Mouse (Mus musculus) cerebral cortex, adult 2 months (tissue): ENCODE measurements around the gene Paxx.

Experiments used
- WGBS: fragments of 180-500 bp; shearing (Covaris S2); methylation state at CpG from one replicate; pipeline ENCODE4 v1.1.7; 2018; 5-methylcytosine and 5-hydroxymethylcytosine counted together

The Paxx gene

DNA sequence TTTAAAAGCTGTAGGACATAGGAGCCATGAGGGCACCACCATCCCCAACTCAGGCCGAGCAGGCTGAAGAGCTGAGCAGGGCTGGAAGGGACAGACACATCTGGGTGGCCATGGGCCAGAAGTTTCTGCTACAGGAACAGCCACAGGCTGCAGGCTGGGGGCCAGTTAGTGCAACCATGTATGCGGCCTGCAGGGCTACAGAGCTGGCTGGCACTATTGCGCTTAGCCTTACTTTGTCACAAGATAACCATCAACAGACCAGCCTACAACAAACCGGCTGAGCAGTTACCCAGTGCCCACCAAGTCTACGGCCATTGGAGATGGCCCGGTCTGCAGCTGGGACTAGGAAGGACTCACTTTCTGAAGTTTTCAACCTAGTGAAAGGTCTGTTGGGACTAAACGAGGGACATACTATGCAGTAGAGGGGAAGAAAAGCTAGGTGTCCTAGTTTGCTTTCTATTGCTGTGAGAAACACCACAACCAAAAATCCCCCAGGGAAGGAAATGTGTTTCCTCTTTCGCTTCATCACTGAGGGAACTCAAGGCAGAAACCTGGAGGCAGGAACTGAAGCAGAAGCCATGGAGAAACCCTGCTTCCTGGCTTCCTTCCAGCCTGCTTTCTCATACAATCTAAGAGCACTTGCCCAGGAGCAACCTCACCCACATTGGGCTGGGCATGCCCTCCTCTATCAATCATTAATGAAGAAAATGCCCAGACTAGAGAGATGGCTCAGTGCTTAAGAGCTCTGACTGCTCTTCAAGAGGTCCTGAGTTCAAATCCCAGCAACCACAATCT, 9.8 kb downstream of the Paxx start:
- 76% methylated on average over 8 of the region's 8 CpGs for WGBS

DNA sequence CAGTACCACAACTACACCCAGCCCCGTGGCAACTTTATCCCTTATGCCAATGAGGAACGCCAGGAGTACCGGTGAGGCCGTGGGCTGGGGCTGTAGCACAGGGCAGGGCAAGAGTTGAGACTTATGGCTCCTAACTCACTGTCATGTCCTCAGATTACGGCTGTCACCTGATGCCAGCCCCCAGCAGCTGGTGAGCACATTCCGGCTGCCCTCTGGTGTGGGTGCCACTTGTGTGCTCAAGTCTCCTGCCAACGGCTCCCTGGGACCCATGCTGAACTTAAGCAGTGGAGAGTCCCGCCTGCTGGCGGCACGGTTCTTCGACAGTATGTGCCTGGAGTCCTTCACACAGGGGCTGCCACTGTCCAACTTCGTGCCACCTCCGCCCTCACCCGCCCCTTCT, 18.2 kb downstream of the Paxx start:
- 90% methylated on average over 14 of the region's 14 CpGs for WGBS

DNA sequence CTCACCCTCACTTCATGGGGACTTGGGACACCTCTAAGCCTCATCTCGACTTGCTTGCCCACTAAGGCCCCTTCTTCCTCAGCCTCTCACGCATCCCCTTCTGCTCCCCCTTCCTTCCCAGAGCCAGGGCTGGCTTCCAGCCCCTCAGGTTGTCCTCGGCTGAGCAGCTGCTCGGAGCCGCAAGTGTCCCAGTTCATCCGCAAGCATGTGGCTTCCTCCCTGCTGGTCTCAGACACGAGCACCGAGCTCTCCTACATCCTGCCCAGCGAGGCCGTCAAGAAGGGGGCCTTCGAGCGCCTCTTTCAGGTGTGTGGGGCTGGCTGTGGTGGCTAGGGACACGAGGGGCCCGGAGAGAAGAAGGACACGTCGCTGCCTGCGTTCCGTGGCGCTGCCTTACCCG, 19.8 kb downstream of the Paxx start:
- WGBS = 82% methylated on average over 20 of the region's 20 CpGs

DNA sequence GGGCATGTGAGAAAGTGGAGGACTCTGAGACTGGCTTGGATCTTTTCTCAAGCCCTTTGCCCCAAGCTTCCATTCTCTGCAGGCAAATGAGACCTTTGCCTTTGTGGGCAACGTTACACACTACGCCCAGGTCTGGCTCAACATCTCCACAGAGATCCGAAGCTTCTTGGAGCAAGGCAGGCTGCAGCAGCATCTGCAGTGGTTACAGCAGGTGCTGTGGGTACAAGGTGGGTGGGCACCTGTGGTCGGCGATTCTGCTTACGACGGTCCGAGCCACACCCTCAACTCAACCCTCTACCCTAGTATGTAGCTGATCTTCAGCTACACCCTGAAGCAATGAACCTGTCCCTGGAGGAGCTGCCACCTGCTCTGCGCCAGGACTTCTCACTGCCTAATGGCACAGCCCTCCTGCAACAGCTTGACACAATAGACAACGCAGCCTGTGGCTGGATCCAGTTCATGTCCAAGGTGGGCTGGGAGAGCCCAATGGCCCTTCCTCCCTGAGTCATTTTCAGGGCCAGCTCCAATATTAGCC, 24.5 kb downstream of the Paxx start:
- WGBS = 92% methylated on average over 10 of the region's 10 CpGs

GRCm38 (mm10) chr2:25434292-25434691, 26.6 kb downstream of the Paxx start:
- 88% methylated on average over 8 of the region's 8 CpGs for WGBS

DNA sequence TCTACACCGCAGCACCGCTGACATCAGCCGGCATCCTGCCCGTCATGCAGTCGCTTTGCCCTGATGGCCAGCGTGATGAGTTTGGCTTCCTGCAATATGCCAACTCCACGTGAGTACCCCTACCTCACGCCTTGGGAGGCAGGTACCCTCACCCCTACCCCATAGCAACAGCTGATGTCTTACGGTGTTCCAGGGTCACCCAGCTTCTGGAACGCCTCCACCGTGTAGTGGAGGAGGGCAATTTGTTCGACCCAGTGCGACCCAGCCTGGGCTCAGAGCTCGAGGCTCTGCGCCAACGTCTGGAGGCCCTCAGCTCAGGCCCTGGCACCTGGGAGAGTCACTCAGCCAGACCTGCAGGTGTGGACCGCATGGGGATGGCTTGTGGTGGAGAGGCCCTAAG, 27.8 kb downstream of the Paxx start:
- WGBS = 84% methylated on average over 17 of the region's 17 CpGs

GRCm38 (mm10) chr2:25432326-25433098, 28.4 kb downstream of the Paxx start:
- 78% methylated on average over 11 of the region's 11 CpGs for WGBS

DNA sequence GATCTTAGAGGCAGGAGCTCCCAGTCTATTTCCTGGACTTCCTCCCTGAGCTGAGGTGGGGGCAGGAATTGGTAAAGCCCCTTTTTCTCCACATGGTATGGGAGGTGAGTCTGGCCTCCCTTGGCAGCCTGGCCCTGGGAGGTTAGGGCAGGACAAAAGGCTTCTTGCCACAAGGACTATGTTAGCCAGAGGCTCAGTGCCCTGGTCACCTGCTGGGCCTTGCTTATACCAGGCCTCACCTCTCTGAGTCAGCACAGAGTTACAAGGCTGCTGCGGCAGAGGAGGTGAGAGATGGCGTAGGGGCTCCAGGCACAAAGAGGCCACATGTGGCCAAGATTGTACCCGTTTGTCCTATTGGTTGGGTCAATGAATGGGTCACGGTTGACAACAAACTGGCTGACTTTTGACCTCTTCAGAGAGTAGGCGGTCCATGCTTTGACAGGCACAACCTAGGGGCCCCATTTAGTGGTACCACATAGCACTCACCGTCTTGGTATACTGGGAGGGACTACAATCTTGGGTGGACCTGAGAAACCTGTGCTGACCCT, 29.5 kb downstream of the Paxx start:
- WGBS = 67% methylated on average over 6 of the region's 6 CpGs

GRCm38 (mm10) chr2:25430395-25431233, 30.3 kb downstream of the Paxx start:
- 47% methylated on average over 17 of the region's 17 CpGs for WGBS

- 21% methylated on average over 5 of the region's 5 CpGs for WGBS
These were observed 31.3 kb downstream of the Paxx start for GRCm38 (mm10) chr2:25429435-25430180.

- under 1% methylated on average over 89 of the region's 89 CpGs for WGBS
These were observed 32.3 kb downstream of the Paxx start, which contains the start of gene Abca2 for GRCm38 (mm10) chr2:25428442-25429236. TSS of gene Abca2 (plus strand) at chr2:25428703.

DNA sequence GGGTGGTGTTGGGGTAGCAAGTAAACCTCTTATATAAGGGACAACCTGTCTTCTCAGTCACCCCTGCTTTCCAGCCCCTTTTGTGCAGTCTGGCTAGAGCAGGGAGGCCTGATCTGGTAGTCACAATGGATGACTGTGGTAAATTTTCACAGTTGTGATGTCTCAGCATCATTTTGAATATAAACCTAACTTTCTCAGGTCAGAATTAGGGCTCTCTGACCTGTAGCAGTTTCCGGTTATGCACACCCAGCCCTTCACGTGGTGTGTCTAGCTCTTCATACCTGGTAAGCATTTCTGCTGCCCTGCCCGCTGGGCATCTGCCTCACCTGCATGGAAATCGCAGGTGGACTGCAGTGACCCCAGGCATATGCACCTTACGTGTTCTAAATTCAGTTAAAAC, 33.6 kb downstream of the Paxx start:
- WGBS = 88% methylated on average over 5 of the region's 5 CpGs

DNA sequence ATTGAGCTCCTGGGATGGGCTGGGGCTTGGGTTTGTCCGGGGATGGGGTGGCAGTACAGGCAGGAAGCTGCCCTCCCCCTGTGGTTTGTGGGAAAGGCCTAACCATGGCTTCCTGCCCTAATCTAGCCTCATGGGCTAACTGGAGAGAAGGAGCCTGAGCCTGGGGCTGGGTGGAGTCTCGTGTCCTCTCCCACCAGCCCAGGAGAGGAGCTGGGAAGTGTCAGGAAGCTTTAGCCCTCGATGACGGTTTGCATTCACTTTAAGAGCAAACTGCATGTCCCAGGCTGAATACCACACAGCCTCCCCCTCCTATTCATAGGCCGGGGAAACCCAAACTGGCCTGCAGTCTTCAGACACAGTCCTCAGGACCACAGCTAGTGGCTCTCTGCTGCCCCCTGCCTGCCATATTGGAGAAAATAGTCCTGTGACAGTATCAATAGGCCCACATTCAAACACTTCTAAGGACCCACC, 34.1 kb downstream of the Paxx start:
- 31% methylated on average over 5 of the region's 5 CpGs for WGBS

DNA sequence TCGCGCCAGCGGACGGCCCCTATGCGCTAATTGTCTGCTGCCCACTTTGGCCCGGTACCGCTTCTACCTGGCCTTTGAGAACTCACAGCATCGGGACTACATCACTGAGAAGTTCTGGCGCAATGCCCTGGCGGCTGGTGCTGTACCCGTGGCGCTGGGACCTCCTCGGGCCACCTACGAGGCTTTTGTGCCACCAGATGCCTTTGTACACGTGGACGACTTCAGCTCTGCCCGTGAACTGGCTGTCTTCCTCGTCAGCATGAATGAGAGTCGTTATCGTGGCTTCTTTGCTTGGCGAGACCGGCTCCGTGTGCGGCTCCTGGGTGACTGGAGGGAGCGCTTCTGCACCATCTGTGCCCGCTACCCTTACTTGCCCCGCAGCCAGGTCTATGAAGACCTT, 35.4 kb downstream of the Paxx start:
- WGBS = 63% methylated on average over 27 of the region's 27 CpGs

DNA sequence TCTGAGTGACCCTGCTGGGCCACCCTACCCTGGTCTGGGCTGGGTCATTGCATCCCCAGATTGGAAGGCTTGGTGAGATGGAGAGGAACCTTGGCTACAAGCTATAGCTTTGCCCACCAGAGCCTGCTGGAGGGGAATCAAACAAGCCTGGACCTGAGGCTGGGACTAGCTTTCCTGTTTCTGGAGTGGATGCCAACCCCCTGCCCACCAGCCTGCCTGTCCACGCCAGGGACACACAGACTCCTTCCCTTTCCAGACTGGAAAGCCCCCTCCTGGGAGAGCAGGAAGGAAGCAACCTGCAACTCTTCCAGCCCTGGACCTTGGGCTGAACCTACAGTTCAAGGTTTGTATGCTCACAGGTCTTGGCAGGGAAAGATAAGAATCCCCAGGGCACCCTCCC, 37.3 kb downstream of the Paxx start:
- 78% methylated on average over 1 of the region's 1 CpGs for WGBS

- WGBS = 71% methylated on average over 17 of the region's 17 CpGs
These were observed 38.1 kb downstream of the Paxx start, which contains the start of gene Fut7 for GRCm38 (mm10) chr2:25422587-25423410. TSS of gene Fut7 (plus strand) at chr2:25423267.

DNA sequence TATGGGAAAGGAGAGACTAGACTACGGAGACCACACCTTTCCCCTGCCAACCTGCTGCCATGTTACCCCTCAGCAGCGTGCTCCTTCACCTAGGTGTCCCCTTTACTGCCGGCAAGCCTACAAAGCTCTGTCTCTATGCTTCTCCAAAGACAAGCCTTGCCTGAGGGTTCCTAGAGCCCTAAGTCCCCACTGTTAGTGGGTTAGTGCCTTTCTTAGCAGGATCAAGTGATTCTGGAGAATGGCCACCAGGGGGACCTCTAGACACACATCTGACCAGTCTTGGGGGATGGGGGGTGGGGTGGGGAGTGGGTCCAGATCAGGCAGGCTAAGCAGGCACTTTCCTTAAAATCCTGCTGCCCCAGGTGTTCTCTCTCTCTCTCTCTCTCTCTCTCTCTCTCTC, 39.0 kb downstream of the Paxx start:
- 23% methylated on average over 3 of the region's 3 CpGs for WGBS

DNA sequence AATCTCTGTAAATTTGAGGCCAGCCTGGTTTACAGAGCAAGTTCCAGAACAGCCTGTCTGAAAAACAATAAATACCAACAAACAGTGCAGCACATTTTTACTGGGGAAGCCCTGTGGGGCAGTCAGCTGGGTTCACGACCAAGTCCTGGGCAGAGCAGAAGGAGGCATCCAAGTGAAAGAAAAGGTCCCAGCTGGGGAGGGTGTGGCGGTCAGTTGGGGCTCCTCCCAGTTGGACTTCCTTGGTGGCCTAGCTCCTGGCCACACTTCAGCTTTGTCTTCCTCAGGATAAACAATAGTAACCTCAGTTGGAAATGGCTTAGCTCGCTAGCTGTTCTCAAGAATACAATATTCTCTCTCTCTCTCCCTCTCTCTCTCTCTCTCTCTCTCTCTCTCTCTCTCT, 43.5 kb downstream of the Paxx start:
- WGBS = 46% methylated on average over 3 of the region's 3 CpGs

DNA sequence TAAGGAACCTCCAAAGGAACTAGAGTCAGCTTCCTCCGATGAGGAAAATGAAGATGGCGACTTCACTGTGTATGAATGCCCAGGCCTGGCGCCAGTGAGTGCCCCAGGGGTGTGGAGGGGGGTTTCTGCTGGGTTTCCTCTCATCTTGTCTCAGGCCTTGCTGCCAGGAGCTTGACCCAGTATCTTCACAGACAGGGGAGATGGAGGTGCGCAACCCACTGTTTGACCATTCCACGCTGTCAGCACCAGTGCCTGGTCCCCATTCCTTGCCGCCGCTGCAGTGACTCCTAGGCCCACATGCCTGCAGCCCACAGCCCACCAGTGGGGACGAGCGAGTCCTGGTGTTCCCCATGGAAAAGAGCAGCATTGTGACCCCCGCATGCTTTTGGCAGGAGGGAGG, 52.0 kb downstream of the Paxx start:
- WGBS = 86% methylated on average over 10 of the region's 10 CpGs
